Mouse (Mus musculus) MEL (cell line): ENCODE measurements around the gene Sgms1. TPM values are rescaled to one million over a fixed set of nuclear protein-coding genes. Genes with fewer than 3 reads are reported as not detected.

ENCODE experiments used
- DNase-seq: peaks from one replicate; pipeline ENCODE4 v3.0.0; 2011; ENCODE audit warnings: low read depth, low spot score
- H3K27ac ChIP-seq: 2 replicates; pipeline ENCODE4 v1.5.1; 2012; ENCODE audit warnings: low read depth, mild to moderate bottlenecking, control low read depth, low read length, moderate library complexity; ENCODE audit not compliant: control insufficient read depth
- H3K27me3 ChIP-seq, 2 experiments: fragments of 150-350 bp in 1 of 2; sonication (generic) in 1 of 2; 2 replicates each; pipeline ENCODE4 v1.6.1; 2012; ENCODE audit warnings: low read length in 2 of 2, mild to moderate bottlenecking in 2 of 2, improper control_type of control experiment in 1 of 2, moderate library complexity in 1 of 2; ENCODE audit not compliant: insufficient read depth in 2 of 2, control insufficient read depth in 1 of 2
- H3K36me3 ChIP-seq, 2 experiments: 2 replicates each; pipeline ENCODE4 v1.6.1; 2012 to 2014; ENCODE audit warnings: low read length in 2 of 2, improper control_type of control experiment in 1 of 2, inconsistent platforms in 1 of 2, mild to moderate bottlenecking in 1 of 2; ENCODE audit not compliant: insufficient read depth in 2 of 2, control insufficient read depth in 1 of 2
- H3K4me1 ChIP-seq, 2 experiments: fragments of 150-350 bp in 1 of 2; sonication (generic) in 1 of 2; 2 replicates each; pipeline ENCODE4 v1.6.1; 2012; ENCODE audit warnings: low read length in 2 of 2, improper control_type of control experiment in 1 of 2, mild to moderate bottlenecking in 1 of 2; ENCODE audit not compliant: insufficient read depth in 2 of 2, control insufficient read depth in 1 of 2
- H3K4me3 ChIP-seq, 2 experiments: fragments of 150-350 bp in 1 of 2; sonication (generic) in 1 of 2; 2 replicates each; pipeline ENCODE4 v1.5.1; 2012; ENCODE audit warnings: low read depth in 2 of 2, low read length in 2 of 2, mild to moderate bottlenecking in 2 of 2, moderate library complexity in 2 of 2, control low read depth in 1 of 2, improper control_type of control experiment in 1 of 2; ENCODE audit not compliant: control insufficient read depth in 1 of 2, insufficient read depth in 1 of 2
- H3K79me2 ChIP-seq: 2 replicates; pipeline ENCODE4 v1.6.1; 2012; ENCODE audit warnings: mild to moderate bottlenecking, low read length, moderate library complexity; ENCODE audit not compliant: control insufficient read depth, poor library complexity, insufficient read depth
- H3K9ac ChIP-seq: 2 replicates; pipeline ENCODE4 v1.6.1; 2012; ENCODE audit warnings: low read depth, mild to moderate bottlenecking, control low read depth, low read length, moderate library complexity; ENCODE audit not compliant: control insufficient read depth, poor library complexity, severe bottlenecking
- H3K9me3 ChIP-seq: fragments of 150-350 bp; sonication (generic); replicated peaks from 2 replicates; pipeline ENCODE4 v1.6.1; 2012; ENCODE audit warnings: mild to moderate bottlenecking, low read length, improper control_type of control experiment, moderate library complexity; ENCODE audit not compliant: insufficient read depth
- BHLHE40 ChIP-seq: IDR thresholded peaks from 2 replicates; pipeline ENCODE4 v1.6.1; 2012; ENCODE audit warnings: low read depth, mild to moderate bottlenecking, inconsistent platforms, low read length, improper control_type of control experiment, borderline replicate concordance
- ELF1 ChIP-seq: IDR thresholded peaks from 2 replicates; pipeline ENCODE4 v1.6.1; 2014; ENCODE audit warnings: low read depth, mild to moderate bottlenecking, inconsistent platforms, low read length, improper control_type of control experiment, moderate library complexity
- GABPA ChIP-seq: IDR thresholded peaks from 2 replicates; pipeline ENCODE4 v1.6.1; 2012; ENCODE audit warnings: low read depth, mild to moderate bottlenecking, inconsistent platforms, low read length, improper control_type of control experiment, moderate library complexity
- HCFC1 ChIP-seq: IDR thresholded peaks from 2 replicates; pipeline ENCODE4 v1.6.1; 2012; ENCODE audit warnings: low read depth, mild to moderate bottlenecking, inconsistent platforms, low read length, improper control_type of control experiment, moderate library complexity
- MAFK ChIP-seq: IDR thresholded peaks from 2 replicates; pipeline ENCODE4 v1.6.1; 2011; ENCODE audit warnings: low read depth, mild to moderate bottlenecking, low read length, improper control_type of control experiment, borderline replicate concordance
- MAX ChIP-seq: IDR thresholded peaks from 2 replicates; pipeline ENCODE4 v1.6.1; 2011; ENCODE audit warnings: low read length, improper control_type of control experiment
- MEF2A ChIP-seq: IDR thresholded peaks from 2 replicates; pipeline ENCODE4 v1.6.1; 2014; ENCODE audit warnings: low read depth, mild to moderate bottlenecking, inconsistent platforms, low read length, improper control_type of control experiment; ENCODE audit not compliant: poor library complexity, insufficient replicate concordance, severe bottlenecking; ENCODE audit errors: extremely low read depth
- MXI1 ChIP-seq: IDR thresholded peaks from 2 replicates; pipeline ENCODE4 v1.6.1; 2011; ENCODE audit warnings: mild to moderate bottlenecking, low read depth, low read length, improper control_type of control experiment
- MYB ChIP-seq: IDR thresholded peaks from 2 replicates; pipeline ENCODE4 v1.6.1; 2011; ENCODE audit warnings: mild to moderate bottlenecking, low read depth, low read length, improper control_type of control experiment
- NRF1 ChIP-seq: IDR thresholded peaks from 2 replicates; pipeline ENCODE4 v1.6.1; 2014; ENCODE audit warnings: low read depth, mild to moderate bottlenecking, inconsistent platforms, low read length, improper control_type of control experiment, moderate library complexity; ENCODE audit not compliant: poor library complexity, insufficient read depth, severe bottlenecking
- POLR2A ChIP-seq, 2 experiments: IDR thresholded peaks; 2 replicates each; pipeline ENCODE4 v1.6.1; 2011 to 2012; ENCODE audit warnings: low read length in 2 of 2, mild to moderate bottlenecking in 2 of 2, control low read depth in 1 of 2, improper control_type of control experiment in 1 of 2, low read depth in 1 of 2, moderate library complexity in 1 of 2; ENCODE audit not compliant: control insufficient read depth in 1 of 2, insufficient read depth in 1 of 2, poor library complexity in 1 of 2
- RCOR1 ChIP-seq: IDR thresholded peaks from 2 replicates; pipeline ENCODE4 v1.6.1; 2012; ENCODE audit warnings: low read depth, mild to moderate bottlenecking, inconsistent platforms, low read length, improper control_type of control experiment
- SMC3 ChIP-seq: IDR thresholded peaks from 2 replicates; pipeline ENCODE4 v1.6.1; 2011; ENCODE audit warnings: low read depth, low read length, improper control_type of control experiment
- TBP ChIP-seq: IDR thresholded peaks from 2 replicates; pipeline ENCODE4 v1.8.0; 2011; ENCODE audit warnings: low read depth, low read length, improper control_type of control experiment
- TCF12 ChIP-seq: IDR thresholded peaks from 2 replicates; pipeline ENCODE4 v1.6.1; 2014; ENCODE audit warnings: low read depth, mild to moderate bottlenecking, inconsistent platforms, low read length, improper control_type of control experiment, moderate library complexity
- UBTF ChIP-seq: IDR thresholded peaks from 2 replicates; pipeline ENCODE4 v1.6.1; 2012; ENCODE audit warnings: low read depth, mild to moderate bottlenecking, inconsistent platforms, low read length, improper control_type of control experiment, moderate library complexity, borderline replicate concordance; ENCODE audit not compliant: insufficient read depth
- USF2 ChIP-seq, 2 experiments: IDR thresholded peaks; 2 replicates each; pipeline ENCODE4 v1.6.1; 2011 to 2012; ENCODE audit warnings: improper control_type of control experiment in 2 of 2, low read length in 2 of 2, borderline replicate concordance in 1 of 2, inconsistent platforms in 1 of 2, low read depth in 1 of 2, mild to moderate bottlenecking in 1 of 2; ENCODE audit not compliant: insufficient read depth in 1 of 2
- ZKSCAN1 ChIP-seq: IDR thresholded peaks from 2 replicates; pipeline ENCODE4 v1.6.1; 2012; ENCODE audit warnings: low read depth, mild to moderate bottlenecking, inconsistent platforms, low read length, improper control_type of control experiment, moderate library complexity
- ZNF384 ChIP-seq: IDR thresholded peaks from 2 replicates; pipeline ENCODE4 v1.6.1; 2012; ENCODE audit warnings: low read depth, mild to moderate bottlenecking, inconsistent platforms, low read length, improper control_type of control experiment
- polyA plus RNA-seq, 2 experiments: library from polyadenylated mRNA; stranded (reverse) in 1 of 2; unstranded in 1 of 2; fragments of >175 nt in 1 of 2; fragments of >200 nt in 1 of 2; gene quantifications; 2 replicates each; pipeline versions ENCODE4 v1.2.1 to v1.2.4; 2012; ENCODE audit warnings: low replicate concordance in 2 of 2, low read depth in 1 of 2; ENCODE audit not compliant: insufficient read length in 2 of 2, insufficient read depth in 1 of 2, missing spikeins in 1 of 2
- total RNA-seq: library from RNA; depleted of rRNA; stranded (reverse); fragments of 300-350 nt; gene quantifications from 2 replicates; pipeline ENCODE4 v1.2.3, GENCODE M21; 2012

The Sgms1 gene
- total and polyA plus RNA-seq, 3 experiments = 16.3 to 18.5 TPM; not detected in 1

GRCm38 (mm10) chr19:32269844-32270176 is 119.7 kb downstream of the Sgms1 start:
- no peak overlapping the region for H3K27ac ChIP-seq
- no peak for DNase-seq
- TF ChIP-seq USF2 (IDR thresholded peaks at IDR 0.05; ENCODE audit: borderline replicate concordance in 1 of 2, insufficient read depth in 1 of 2, low read depth in 1 of 2, low read length in 2 of 2) = no peak
- no peak for TF ChIP-seq MEF2A
- TF ChIP-seq SMC3 = no peak
- TF ChIP-seq ELF1 = no peak
- TF ChIP-seq MAX = no peak
- no peak for TF ChIP-seq NRF1
- no peak for TF ChIP-seq TBP
- TF ChIP-seq ZKSCAN1 = no peak
- no peak for TF ChIP-seq MXI1
- peaks cover 19 to 32% of the 10 kb centered on the region in 2 experiments for H3K4me1 ChIP-seq
- no peaks in the 10 kb centered on the region; the same call in none of the 2 replicates for H3K79me2 ChIP-seq
- H3K9ac ChIP-seq = no peak overlapping the region
- no peaks in the 10 kb centered on the region for H3K9me3 ChIP-seq
- H3K27me3 ChIP-seq = no peaks in the 10 kb centered on the region
- H3K4me3 ChIP-seq = no peak overlapping the region
- H3K36me3 ChIP-seq = peaks cover 0 to 39% of the 10 kb centered on the region in 2 experiments; a peak in 2 of 4 replicates

- Histone ChIP-seq H3K27me3 (no peaks in the 10 kb centered on the region), H3K4me1 (peaks cover 19 to 37% of the 10 kb centered on the region in 2 experiments), H3K9me3 (no peaks in the 10 kb centered on the region), H3K79me2 (no peaks in the 10 kb centered on the region; the same call in none of the 2 replicates), H3K9ac (no peak overlapping the region), H3K36me3 (peaks cover 0 to 44% of the 10 kb centered on the region in 2 experiments; a peak in 2 of 4 replicates), H3K4me3 (no peak overlapping the region), H3K27ac (no peak overlapping the region)
- TF ChIP-seq POLR2A (IDR thresholded peaks at IDR 0.05; ENCODE audit: control insufficient read depth in 1 of 2, insufficient read depth in 1 of 2, low read depth in 1 of 2, low read length in 2 of 2, poor library complexity in 1 of 2) = no peak
- TF ChIP-seq BHLHE40 = no peak
- TF ChIP-seq ZNF384 = no peak
- DNase-seq = no peak
Measured at GRCm38 (mm10) chr19:32269141-32269843, 120.2 kb downstream of the Sgms1 start.

GRCm38 (mm10) chr19:32268562-32268961 is 121.0 kb downstream of the Sgms1 start:
- H3K9me3 ChIP-seq = no peaks in the 10 kb centered on the region
- H3K27ac ChIP-seq = no peak overlapping the region
- H3K4me1 ChIP-seq = peaks cover 22 to 44% of the 10 kb centered on the region in 2 experiments
- H3K4me3 ChIP-seq = no peak overlapping the region
- no peaks in the 10 kb centered on the region for H3K27me3 ChIP-seq
- H3K79me2 ChIP-seq = no peaks in the 10 kb centered on the region; the same call in none of the 2 replicates
- no peak overlapping the region for H3K9ac ChIP-seq
- H3K36me3 ChIP-seq = peaks cover 0 to 48% of the 10 kb centered on the region in 2 experiments; a peak in 2 of 4 replicates
- TF ChIP-seq TCF12 (no peak), MAX (no peak), UBTF (no peak), ELF1 (no peak), MXI1 (no peak), RCOR1 (no peak), SMC3 (no peak), MEF2A (no peak), MAFK (no peak), GABPA (no peak), ZKSCAN1 (no peak), MYB (no peak), HCFC1 (no peak)
- TF ChIP-seq, all 39 proteins: peak for 0
- DNase-seq = no peak
